Mouse (Mus musculus): Measurements from ENCODE around the gene Ndufaf7. TPM values are rescaled to one million over a fixed set of nuclear protein-coding genes. Genes with fewer than 3 reads are reported as not detected.
A peak's percentile ranks its signal among the peaks of the same experiment; 100 is the strongest.

Gene Ndufaf7
- 49.3 TPM for polyA plus RNA-seq (2021)

DNA sequence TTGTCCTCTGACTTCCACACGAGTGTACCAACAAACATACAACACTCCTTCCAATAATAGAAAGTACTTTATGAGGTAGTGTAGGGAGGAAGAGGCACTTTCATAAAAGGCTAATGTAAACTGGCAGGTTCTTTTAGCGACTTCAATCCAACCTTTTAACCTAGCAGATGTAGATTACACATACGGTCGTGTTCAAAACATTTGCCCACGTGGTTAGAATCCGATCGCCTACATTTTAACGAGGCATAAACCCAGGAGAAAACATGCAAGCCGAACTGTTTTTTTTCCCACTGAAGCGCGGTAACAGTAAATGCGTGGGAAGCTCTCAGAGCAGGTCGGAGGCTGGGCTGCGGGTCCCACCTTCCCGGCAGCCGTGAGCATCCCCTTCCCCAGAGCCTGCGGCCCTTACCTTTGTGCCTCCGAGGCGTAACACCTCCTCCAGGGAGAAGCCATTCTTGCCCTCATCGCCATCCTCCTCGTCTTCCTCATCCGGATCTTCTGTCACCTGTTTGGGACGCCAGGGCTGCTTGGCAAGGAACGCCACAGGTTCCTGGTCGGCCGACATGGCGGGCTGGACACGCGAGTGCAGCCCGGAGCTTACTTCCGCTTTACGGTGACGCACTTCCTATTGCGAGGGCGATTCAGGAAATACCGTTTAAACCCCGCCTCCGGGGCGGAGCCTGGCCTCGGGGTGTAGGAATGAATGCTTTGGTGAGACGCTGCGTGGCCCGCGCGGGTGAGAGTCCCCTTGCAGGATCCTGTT lies at the start of gene Ndufaf7, which contains the start of gene Cebpz:
Ndufaf7 (plus strand) TSS at position 671 of the 763 bp plus-strand sequence.
Cebpz (minus strand) TSS at position 601 of the 763 bp plus-strand sequence.
- H3K27me3 ChIP-seq = no peaks in the 10 kb centered on the region
- ATAC-seq = peak; percentile 89
- CTCF ChIA-PET = no interaction called here

DNA sequence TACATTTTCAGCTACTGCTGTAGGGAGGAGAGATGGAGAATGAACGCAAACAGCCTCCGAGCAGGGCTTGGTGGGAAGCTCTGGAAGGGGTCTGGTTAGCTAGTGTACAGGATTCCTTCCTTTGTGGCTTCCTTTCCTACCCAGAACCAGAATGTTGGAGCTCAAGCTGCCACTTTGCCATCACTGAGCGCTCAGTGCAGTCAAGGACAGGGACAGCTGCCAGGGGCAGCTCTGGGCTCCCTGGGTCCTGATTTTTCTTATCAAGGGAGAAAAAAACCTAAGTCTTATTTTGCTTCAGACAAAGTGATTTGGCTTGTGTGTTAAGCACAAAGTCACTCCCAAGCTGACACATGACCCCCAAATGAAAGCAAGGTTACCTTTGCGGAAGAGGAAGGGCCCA lies 48.4 kb upstream of the Ndufaf7 start:
- POLR2A ChIA-PET = no interaction called here
- CTCF ChIA-PET = no interaction called here
- DNase-seq (ENCODE audit: low read depth, low spot score) (no peak), ATAC-seq (no peak)
- in situ Hi-C loops (cut with MboI; ENCODE audit: low pct_unique_long_range_greater_than_20kb) = loop anchor here (10.0 kb wide), 1 partner anchor 686 kb away; no protein-coding TSS in a partner anchor
- H3K27me3 ChIP-seq = no peaks in the 10 kb centered on the region
- no peak for TF ChIP-seq CTCF (IDR thresholded peaks at IDR 0.05)

More for the DNA sequence above, at the start of gene Ndufaf7, which contains the start of gene Cebpz:
- no peak for TF ChIP-seq CTCF (IDR thresholded peaks at IDR 0.05)
- in situ Hi-C loops (cut with MboI; ENCODE audit: low pct_unique_long_range_greater_than_20kb) = no loop called here
- POLR2A ChIA-PET = interaction anchor here (1.1 kb wide), 1 partner anchor 8 kb away, joined by 3 read pairs; no protein-coding TSS in a partner anchor
- peak; percentile 58 for DNase-seq (ENCODE audit: low read depth, low spot score)

DNA sequence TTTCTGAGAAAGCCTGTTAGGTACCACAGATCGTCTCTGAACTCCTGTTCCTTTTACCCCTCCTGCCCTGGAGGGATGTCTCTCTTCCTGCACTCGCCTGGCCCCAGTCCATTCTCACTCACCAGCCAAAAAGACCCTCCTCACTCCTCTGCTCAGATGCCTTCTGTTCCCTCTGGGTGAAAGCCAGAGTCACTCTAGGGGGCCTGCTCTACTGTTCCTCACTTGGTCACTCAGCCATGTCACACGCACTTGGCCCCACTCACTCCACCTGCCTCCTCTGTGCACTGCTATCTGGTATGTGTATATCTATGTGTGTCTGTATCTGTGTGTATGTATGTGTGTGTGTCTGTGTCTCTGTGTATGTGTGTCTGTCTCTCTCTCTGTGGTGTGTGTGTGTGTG lies 47.8 kb upstream of the Ndufaf7 start:
- POLR2A ChIA-PET = no interaction called here

GRCm38 (mm10) chr17:78891020-78891419 lies 45.9 kb upstream of the Ndufaf7 start:
- in situ Hi-C loops (cut with MboI; ENCODE audit: low pct_unique_long_range_greater_than_20kb) = no loop called here
- no peak for TF ChIP-seq CTCF (IDR thresholded peaks at IDR 0.05)
- CTCF ChIA-PET = no interaction called here

More for the DNA sequence above, 47.8 kb upstream of the Ndufaf7 start:
- TF ChIP-seq CTCF (IDR thresholded peaks at IDR 0.05) = no peak
- ATAC-seq (no peak), DNase-seq (ENCODE audit: low read depth, low spot score) (no peak)
- in situ Hi-C loops (cut with MboI; ENCODE audit: low pct_unique_long_range_greater_than_20kb) = loop anchor here (10.0 kb wide), 1 partner anchor 686 kb away; no protein-coding TSS in a partner anchor
- CTCF ChIA-PET = no interaction called here
- H3K27me3 ChIP-seq = no peaks in the 10 kb centered on the region

GRCm38 (mm10) chr17:78894991-78895390 lies 41.9 kb upstream of the Ndufaf7 start:
- in situ Hi-C loops (cut with MboI; ENCODE audit: low pct_unique_long_range_greater_than_20kb) = no loop called here
- ChIA-PET POLR2A (interaction anchor here (1.0 kb wide), 1 partner anchor 11 kb away, joined by 4 read pairs; no protein-coding TSS in a partner anchor), CTCF (interaction anchor here (0.9 to 2.2 kb wide), 3 partner anchors 23 to 685 kb away, joined by 3 to 8 read pairs (median 3); no protein-coding TSS in a partner anchor)

More at GRCm38 (mm10) chr17:78891020-78891419, 45.9 kb upstream of the Ndufaf7 start:
- DNase-seq (ENCODE audit: low read depth, low spot score) = no peak
- ATAC-seq = no peak
- POLR2A ChIA-PET = interaction anchor here (1.5 kb wide), 1 partner anchor 9 kb away, joined by 4 read pairs; the partner anchor contains the start of gene Eif2ak2
- H3K27me3 ChIP-seq = no peaks in the 10 kb centered on the region

GRCm38 (mm10) chr17:78895394-78895793 lies 41.5 kb upstream of the Ndufaf7 start:
- DNase-seq (ENCODE audit: low read depth, low spot score) (no peak), ATAC-seq (peak; percentile 54)
- in situ Hi-C loops (cut with MboI; ENCODE audit: low pct_unique_long_range_greater_than_20kb) = no loop called here

More at GRCm38 (mm10) chr17:78894991-78895390, 41.9 kb upstream of the Ndufaf7 start:
- ATAC-seq (no peak), DNase-seq (ENCODE audit: low read depth, low spot score) (no peak)
- no peak for TF ChIP-seq CTCF (IDR thresholded peaks at IDR 0.05)
- H3K27me3 ChIP-seq = no peaks in the 10 kb centered on the region

GRCm38 (mm10) chr17:78903158-78903557 lies 33.8 kb upstream of the Ndufaf7 start:
- no peak for TF ChIP-seq CTCF (IDR thresholded peaks at IDR 0.05)
- POLR2A ChIA-PET = no interaction called here
- in situ Hi-C loops (cut with MboI; ENCODE audit: low pct_unique_long_range_greater_than_20kb) = no loop called here
- DNase-seq (ENCODE audit: low read depth, low spot score) (no peak), ATAC-seq (no peak)
- CTCF ChIA-PET = no interaction called here
- H3K27me3 ChIP-seq = no peaks in the 10 kb centered on the region

More at GRCm38 (mm10) chr17:78895394-78895793, 41.5 kb upstream of the Ndufaf7 start:
- H3K27me3 ChIP-seq = no peaks in the 10 kb centered on the region
- ChIA-PET POLR2A (interaction anchor here (1.0 kb wide), 1 partner anchor 11 kb away, joined by 4 read pairs; no protein-coding TSS in a partner anchor), CTCF (interaction anchor here (0.7 to 2.2 kb wide), 7 partner anchors 9 to 685 kb away, joined by 3 to 8 read pairs (median 3); no protein-coding TSS in a partner anchor)
- TF ChIP-seq CTCF (IDR thresholded peaks at IDR 0.05) = peak; percentile 74

GRCm38 (mm10) chr17:78906892-78907291 lies 30.0 kb upstream of the Ndufaf7 start, which contains the start of gene Sult6b1:
Sult6b1 (minus strand) TSS chr17:78906992.
- in situ Hi-C loops (cut with MboI; ENCODE audit: low pct_unique_long_range_greater_than_20kb) = no loop called here
- no peak for DNase-seq (ENCODE audit: low read depth, low spot score)
- peaks cover 20% of the 10 kb centered on the region for H3K27me3 ChIP-seq
- CTCF ChIA-PET = no interaction called here
- POLR2A ChIA-PET = no interaction called here
- no peak for ATAC-seq
- TF ChIP-seq CTCF (IDR thresholded peaks at IDR 0.05) = no peak

DNA sequence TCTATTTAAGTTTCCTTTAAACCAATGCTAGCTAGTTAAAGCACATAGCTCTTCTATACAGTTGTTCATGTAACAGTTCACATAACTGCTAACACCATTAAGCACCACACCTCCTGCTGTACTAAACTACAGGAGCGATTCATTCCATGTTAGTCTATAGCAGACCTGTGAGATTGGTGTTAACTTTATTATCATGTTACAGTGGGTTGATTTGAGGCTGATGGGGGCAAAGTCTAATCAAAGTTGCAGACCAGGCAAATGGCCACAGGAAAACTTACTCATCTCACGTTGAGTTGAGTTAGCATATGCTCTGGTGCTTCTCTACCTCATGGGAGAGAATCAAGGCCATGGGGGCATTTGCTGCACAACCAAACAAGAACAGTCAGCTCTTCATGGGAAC lies 27.6 kb upstream of the Ndufaf7 start:
- no peak for DNase-seq (ENCODE audit: low read depth, low spot score)
- CTCF ChIA-PET = no interaction called here
- in situ Hi-C loops (cut with MboI; ENCODE audit: low pct_unique_long_range_greater_than_20kb) = no loop called here

GRCm38 (mm10) chr17:78912861-78913281 lies 24.1 kb upstream of the Ndufaf7 start:
- ChIA-PET CTCF (no interaction called here), POLR2A (no interaction called here)
- ATAC-seq (no peak), DNase-seq (ENCODE audit: low read depth, low spot score) (no peak)
- no peak for TF ChIP-seq CTCF (IDR thresholded peaks at IDR 0.05)
- in situ Hi-C loops (cut with MboI; ENCODE audit: low pct_unique_long_range_greater_than_20kb) = no loop called here
- H3K27me3 ChIP-seq = peaks cover 20% of the 10 kb centered on the region

More for the DNA sequence above, 27.6 kb upstream of the Ndufaf7 start:
- no peak for TF ChIP-seq CTCF (IDR thresholded peaks at IDR 0.05)
- no peak for ATAC-seq
- peaks cover 20% of the 10 kb centered on the region for H3K27me3 ChIP-seq
- POLR2A ChIA-PET = no interaction called here

DNA sequence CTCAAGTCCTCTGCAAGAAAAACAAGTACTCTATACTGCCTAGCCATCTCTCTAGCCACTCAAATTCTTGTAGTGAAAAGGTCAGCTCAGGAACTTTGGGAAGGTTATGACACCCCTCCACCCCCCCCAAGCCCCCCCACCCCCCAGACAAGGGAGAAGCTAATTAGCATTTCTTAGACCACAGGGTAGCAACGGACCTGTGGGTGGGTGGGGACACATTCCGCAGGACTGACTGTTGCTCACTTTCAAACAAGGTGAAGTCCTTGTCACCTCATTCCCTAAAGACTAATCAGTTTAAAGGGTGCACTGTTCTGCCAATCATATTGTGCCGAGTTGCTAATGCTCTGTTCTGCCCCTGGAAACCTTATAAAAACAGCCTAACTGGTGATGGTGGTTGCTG lies 23.0 kb upstream of the Ndufaf7 start:
- DNase-seq (ENCODE audit: low read depth, low spot score) = no peak
- no peak for ATAC-seq
- H3K27me3 ChIP-seq = peaks cover 18% of the 10 kb centered on the region
- in situ Hi-C loops (cut with MboI; ENCODE audit: low pct_unique_long_range_greater_than_20kb) = no loop called here
- POLR2A ChIA-PET = no interaction called here
- TF ChIP-seq CTCF (IDR thresholded peaks at IDR 0.05) = no peak
- CTCF ChIA-PET = no interaction called here

Measured in Patski (cell line).